Mouse (Mus musculus): Measurements from ENCODE around the gene Elavl2. TPM values are rescaled to one million over a fixed set of nuclear protein-coding genes. Genes with fewer than 3 reads are reported as not detected.

Gene Elavl2
- polyA plus RNA-seq, 1 experiment = 39.6 TPM

DNA sequence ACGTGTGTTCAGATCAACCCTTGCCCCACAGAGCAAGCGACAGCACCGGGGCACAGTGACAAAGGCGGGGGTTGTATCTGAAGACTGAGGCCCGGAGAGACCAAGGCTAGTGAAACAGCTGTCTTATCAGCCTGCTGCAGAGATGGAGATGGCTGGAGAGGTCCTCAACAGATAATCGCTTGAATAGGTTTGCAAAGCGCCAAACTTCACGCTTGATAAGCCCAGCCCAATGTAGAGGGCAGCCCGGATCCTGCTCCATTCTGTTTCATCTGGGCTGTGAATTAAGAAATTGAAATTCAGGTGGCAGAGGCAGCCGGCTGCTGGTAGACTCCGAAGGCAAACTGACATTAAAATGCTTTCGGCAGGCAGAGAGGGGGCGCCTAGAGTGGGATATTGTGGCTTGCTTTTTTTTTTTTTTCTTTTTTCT is 19.4 kb downstream of the Elavl2 start:
- H3K4me1 ChIP-seq (ENCODE audit: control insufficient read depth, insufficient read depth, low read length) = peaks cover 4% of the 10 kb centered on the region; the same call in 1 of the 2 replicates
- peak overlapping the region; percentile 21 for H3K4me3 ChIP-seq (replicated peaks; ENCODE audit: insufficient read depth, low read depth, low read length)
- DNase-seq = peak in 1 of 2 experiments; percentile 26
- 6% methylated on average over 13 of the region's 13 CpGs for WGBS
- TF ChIP-seq POLR2A (IDR thresholded peaks at IDR 0.05; ENCODE audit: borderline replicate concordance, insufficient read depth, low read length) (no peak), CTCF (IDR thresholded peaks at IDR 0.05; ENCODE audit: borderline replicate concordance, insufficient read depth, low read depth, low read length) (no peak)
- H3K27ac ChIP-seq (ENCODE audit: insufficient read depth, low read length) = no peak overlapping the region
- no peaks in the 10 kb centered on the region; the same call in 1 of the 2 replicates for H3K27me3 ChIP-seq (ENCODE audit: control insufficient read depth, insufficient read depth, low read length)

DNA sequence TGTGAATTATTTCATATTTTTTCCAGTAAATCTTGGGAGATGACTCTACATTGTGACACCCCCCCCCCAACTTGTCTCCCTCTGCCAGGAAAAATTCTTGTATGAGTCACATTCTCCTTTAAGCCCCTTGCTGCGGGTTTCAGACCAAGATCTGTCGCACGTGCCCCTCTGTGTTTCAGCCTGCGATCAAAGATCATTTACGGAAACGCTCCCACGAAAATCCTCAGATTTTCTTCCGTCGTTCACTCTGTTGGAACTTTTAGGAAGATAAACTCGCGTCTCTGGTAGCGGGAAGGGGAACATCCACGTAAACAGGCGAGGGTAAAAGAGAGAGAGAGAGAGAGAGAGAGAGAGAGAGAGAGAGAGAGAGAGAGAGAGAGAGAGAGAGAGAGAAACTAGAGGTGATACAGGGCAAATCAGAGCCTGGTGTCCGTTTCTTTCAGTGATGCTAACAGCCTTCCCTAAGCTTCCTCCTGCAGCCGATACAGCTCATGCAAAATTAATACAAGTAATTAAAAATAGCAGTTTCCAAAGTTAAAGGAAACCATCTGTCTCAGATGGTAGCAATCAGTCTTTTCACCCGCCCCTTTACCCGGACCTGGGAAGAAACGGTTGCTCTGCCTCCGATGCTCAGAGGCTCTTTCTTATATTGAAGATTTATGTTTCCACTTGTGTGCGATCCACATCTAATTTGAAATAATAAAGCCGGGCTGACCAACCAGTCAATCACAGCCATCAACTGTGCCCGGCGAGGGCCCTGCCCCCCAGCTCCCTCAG is 20.1 kb downstream of the Elavl2 start:
- TF ChIP-seq CTCF (IDR thresholded peaks at IDR 0.05; ENCODE audit: borderline replicate concordance, insufficient read depth, low read depth, low read length) = no peak
- no peak for TF ChIP-seq POLR2A (IDR thresholded peaks at IDR 0.05; ENCODE audit: borderline replicate concordance, insufficient read depth, low read length)
- peak in 1 of 2 experiments; percentile 14 for DNase-seq
- H3K27me3 ChIP-seq (ENCODE audit: control insufficient read depth, insufficient read depth, low read length) = no peaks in the 10 kb centered on the region; the same call in 1 of the 2 replicates
- peak overlapping the region; percentile 21 for H3K4me3 ChIP-seq (replicated peaks; ENCODE audit: insufficient read depth, low read depth, low read length)
- H3K27ac ChIP-seq (ENCODE audit: insufficient read depth, low read length) = no peak overlapping the region
- peaks cover 4% of the 10 kb centered on the region; the same call in 1 of the 2 replicates for H3K4me1 ChIP-seq (ENCODE audit: control insufficient read depth, insufficient read depth, low read length)
- 2% methylated on average over 24 of the region's 24 CpGs for WGBS

DNA sequence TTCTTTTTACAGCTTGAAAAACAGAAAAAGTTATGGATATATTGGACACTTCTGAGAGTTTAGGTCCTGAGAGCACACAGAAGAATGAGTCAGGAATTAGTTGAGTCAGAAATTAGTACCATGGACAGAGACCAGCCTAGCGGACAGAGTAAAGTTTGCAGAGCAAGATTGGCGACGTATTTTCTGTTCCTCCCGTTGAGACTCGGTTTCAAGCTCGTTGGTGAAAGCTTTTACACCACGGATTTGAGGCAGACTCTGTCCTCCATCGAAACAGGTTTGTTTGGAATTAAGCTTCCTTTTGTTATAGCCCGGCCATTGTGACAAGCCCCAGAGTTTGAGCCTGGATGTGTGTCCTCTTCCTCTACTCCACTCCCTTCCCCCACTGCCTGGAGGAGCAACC is 21.0 kb downstream of the Elavl2 start:
- Histone ChIP-seq H3K27ac (ENCODE audit: insufficient read depth, low read length) (no peak overlapping the region), H3K27me3 (ENCODE audit: control insufficient read depth, insufficient read depth, low read length) (no peaks in the 10 kb centered on the region; the same call in 1 of the 2 replicates), H3K4me1 (ENCODE audit: control insufficient read depth, insufficient read depth, low read length) (peaks cover 4% of the 10 kb centered on the region; the same call in 1 of the 2 replicates), H3K4me3 (replicated peaks; ENCODE audit: insufficient read depth, low read depth, low read length) (no peak overlapping the region)
- WGBS = 56% methylated on average over 9 of the region's 9 CpGs
- TF ChIP-seq CTCF (IDR thresholded peaks at IDR 0.05; ENCODE audit: borderline replicate concordance, insufficient read depth, low read depth, low read length) = no peak
- TF ChIP-seq POLR2A (IDR thresholded peaks at IDR 0.05; ENCODE audit: borderline replicate concordance, insufficient read depth, low read length) = no peak
- DNase-seq = no peak

DNA sequence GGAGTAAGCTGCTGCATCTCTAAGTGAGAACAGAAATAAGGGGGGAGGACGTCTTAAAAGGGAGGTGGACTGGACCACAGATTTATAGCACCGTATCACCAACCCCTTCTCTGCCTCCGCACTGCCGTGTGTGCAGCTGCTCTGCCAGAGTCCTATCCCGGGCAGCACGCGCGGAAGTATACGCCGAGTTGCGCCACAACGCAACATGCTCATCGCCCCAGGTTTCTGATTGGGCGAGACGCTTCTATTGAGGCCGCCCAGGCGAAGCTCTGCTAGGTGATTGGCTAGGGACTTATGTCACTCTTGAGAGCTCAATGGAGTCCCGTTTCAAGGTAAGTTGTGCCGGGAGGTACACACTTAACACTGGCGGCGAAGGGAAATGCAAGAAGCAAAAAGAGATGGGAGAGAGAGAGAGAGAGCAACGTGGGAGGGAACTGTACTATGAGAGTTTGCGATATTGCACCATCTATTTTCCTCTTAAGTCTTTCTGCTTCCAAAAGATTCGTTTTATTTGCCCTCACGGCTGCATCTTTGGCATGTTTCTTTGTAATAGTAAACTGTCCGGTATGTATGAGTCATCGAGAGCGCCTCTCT is 24.2 kb downstream of the Elavl2 start:
- under 1% methylated on average over 28 of the region's 28 CpGs for WGBS
- Histone ChIP-seq H3K4me1 (ENCODE audit: control insufficient read depth, insufficient read depth, low read length) (peaks cover 4% of the 10 kb centered on the region; the same call in 1 of the 2 replicates), H3K27ac (ENCODE audit: insufficient read depth, low read length) (no peak overlapping the region), H3K27me3 (ENCODE audit: control insufficient read depth, insufficient read depth, low read length) (no peaks in the 10 kb centered on the region; the same call in 1 of the 2 replicates), H3K4me3 (replicated peaks; ENCODE audit: insufficient read depth, low read depth, low read length) (peak overlapping the region; percentile 78)
- TF ChIP-seq POLR2A (IDR thresholded peaks at IDR 0.05; ENCODE audit: borderline replicate concordance, insufficient read depth, low read length) (peak; percentile 67; the same call in 1 of the 2 replicates), CTCF (IDR thresholded peaks at IDR 0.05; ENCODE audit: borderline replicate concordance, insufficient read depth, low read depth, low read length) (no peak)
- DNase-seq = peak; percentile 96 to 99

DNA sequence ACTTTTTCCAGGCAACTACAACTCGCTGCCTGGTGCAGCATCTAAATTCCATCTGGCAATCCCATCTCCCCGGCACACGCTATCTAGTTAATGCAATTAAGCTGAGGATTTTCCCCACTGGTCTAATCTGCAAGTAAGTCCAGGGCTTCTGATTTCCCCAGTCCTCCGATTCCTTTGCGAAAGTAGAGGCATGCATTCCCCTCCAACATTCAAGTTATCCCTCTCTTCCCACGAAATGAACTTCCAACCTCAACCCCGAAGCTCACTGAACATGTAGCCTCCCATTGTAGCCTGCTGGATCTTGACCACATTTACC is 25.3 kb downstream of the Elavl2 start:
- TF ChIP-seq CTCF (IDR thresholded peaks at IDR 0.05; ENCODE audit: borderline replicate concordance, insufficient read depth, low read depth, low read length) = no peak
- no peak for TF ChIP-seq POLR2A (IDR thresholded peaks at IDR 0.05; ENCODE audit: borderline replicate concordance, insufficient read depth, low read length)
- no peak overlapping the region for H3K27ac ChIP-seq (ENCODE audit: insufficient read depth, low read length)
- H3K4me3 ChIP-seq (replicated peaks; ENCODE audit: insufficient read depth, low read depth, low read length) = peak overlapping the region; percentile 63
- WGBS = under 1% methylated on average over 7 of the region's 7 CpGs
- peak; percentile 30 to 43 for DNase-seq
- H3K27me3 ChIP-seq (ENCODE audit: control insufficient read depth, insufficient read depth, low read length) = no peaks in the 10 kb centered on the region; the same call in 1 of the 2 replicates
- no peaks in the 10 kb centered on the region for H3K4me1 ChIP-seq (ENCODE audit: control insufficient read depth, insufficient read depth, low read length)

DNA sequence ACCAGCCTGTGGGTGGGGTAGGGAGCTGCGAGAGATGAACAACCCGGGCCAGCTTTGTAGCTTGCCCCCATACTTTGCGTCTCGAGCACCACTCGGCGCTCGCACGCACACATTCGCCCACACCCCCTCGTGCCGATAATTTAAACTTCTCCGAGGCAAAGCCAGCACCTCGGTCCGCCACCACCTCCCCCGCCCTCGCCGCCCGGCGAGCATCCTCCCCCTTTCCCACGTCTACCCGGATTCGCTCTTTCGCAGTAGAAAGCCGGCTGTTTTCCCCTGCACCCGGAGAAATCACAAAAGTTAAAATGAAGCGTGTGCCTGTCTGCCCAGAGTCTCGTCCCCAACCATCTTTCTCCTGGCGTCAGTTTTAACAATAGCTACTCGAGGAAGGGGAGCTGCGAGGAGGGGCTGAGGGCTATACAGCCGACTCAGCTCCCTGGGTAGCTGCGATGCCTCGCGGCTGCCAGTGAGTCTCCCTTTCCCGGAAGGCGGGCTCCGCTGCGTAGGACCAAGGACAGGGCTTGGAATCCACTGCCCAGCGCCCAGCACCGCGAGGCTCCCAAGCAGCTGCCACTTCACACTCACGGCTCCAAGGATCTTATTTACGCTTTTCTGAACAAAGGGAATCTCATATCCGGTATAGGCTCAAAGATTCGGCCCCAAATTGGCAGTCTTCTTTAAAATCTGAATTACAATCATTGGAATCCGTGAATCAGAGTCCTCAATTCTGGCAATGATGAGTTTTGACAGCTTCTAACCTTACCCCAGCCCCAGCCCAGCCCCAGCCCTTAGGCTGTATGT is 25.8 kb downstream of the Elavl2 start:
- Histone ChIP-seq H3K27ac (ENCODE audit: insufficient read depth, low read length) (no peak overlapping the region), H3K4me3 (replicated peaks; ENCODE audit: insufficient read depth, low read depth, low read length) (peak overlapping the region; percentile 63), H3K27me3 (ENCODE audit: control insufficient read depth, insufficient read depth, low read length) (no peaks in the 10 kb centered on the region; the same call in 1 of the 2 replicates), H3K4me1 (ENCODE audit: control insufficient read depth, insufficient read depth, low read length) (no peaks in the 10 kb centered on the region)
- peak; percentile 50 to 61 for DNase-seq
- TF ChIP-seq CTCF (IDR thresholded peaks at IDR 0.05; ENCODE audit: borderline replicate concordance, insufficient read depth, low read depth, low read length) (no peak), POLR2A (IDR thresholded peaks at IDR 0.05; ENCODE audit: borderline replicate concordance, insufficient read depth, low read length) (no peak)
- 1% methylated on average over 46 of the region's 46 CpGs for whole genome bisulfite sequencing

DNA sequence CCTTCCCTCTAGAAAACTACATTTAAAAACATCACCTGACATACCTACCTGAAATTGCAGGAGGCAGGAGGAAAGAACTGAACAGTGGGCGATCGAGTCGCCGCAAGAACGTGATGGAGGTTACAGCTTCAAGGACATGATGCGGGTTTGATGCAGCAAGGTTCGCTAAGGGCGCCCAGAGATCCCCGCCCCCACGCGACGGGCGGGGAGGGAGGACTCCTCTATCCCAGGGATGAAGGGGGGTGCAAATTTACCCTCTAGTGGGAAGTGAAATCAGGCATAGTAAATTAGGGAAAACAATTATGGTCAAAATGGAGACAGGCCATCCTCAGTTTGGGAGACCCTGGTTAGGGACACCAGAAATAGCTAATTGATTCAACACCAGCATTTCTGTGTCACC is 27.7 kb downstream of the Elavl2 start:
- Histone ChIP-seq H3K4me1 (ENCODE audit: control insufficient read depth, insufficient read depth, low read length) (no peaks in the 10 kb centered on the region), H3K27ac (ENCODE audit: insufficient read depth, low read length) (no peak overlapping the region), H3K4me3 (replicated peaks; ENCODE audit: insufficient read depth, low read depth, low read length) (no peak overlapping the region), H3K27me3 (ENCODE audit: control insufficient read depth, insufficient read depth, low read length) (no peaks in the 10 kb centered on the region; the same call in 1 of the 2 replicates)
- WGBS = 52% methylated on average over 13 of the region's 13 CpGs
- peak in 1 of 2 experiments; percentile 13 for DNase-seq
- TF ChIP-seq CTCF (IDR thresholded peaks at IDR 0.05; ENCODE audit: borderline replicate concordance, insufficient read depth, low read depth, low read length) = no peak
- no peak for TF ChIP-seq POLR2A (IDR thresholded peaks at IDR 0.05; ENCODE audit: borderline replicate concordance, insufficient read depth, low read length)
